Mouse (Mus musculus) spleen, adult 2 months (tissue): ENCODE measurements at regions not wholly inside any gene's neighbourhood (a gene's known extent, or its start where the extent isn't known, plus 50 kb on each side); places are given as distances from the start of the nearest gene placed in this dataset.

Experiments used
- DNase-seq, 2 experiments: peaks; one replicate each; pipeline versions ENCODE4 v3.0.0 to v3.0.0-alpha.2; 2012 to 2021; ENCODE audit warnings: low spot score in 2 of 2, low read depth in 1 of 2
- H3K27ac ChIP-seq: fragments of 200-500 bp; 2 replicates; pipeline ENCODE4 v1.5.1; 2012; ENCODE audit warnings: low read length, inconsistent platforms; ENCODE audit not compliant: insufficient read depth
- H3K27me3 ChIP-seq: fragments of 200-500 bp; 2 replicates; pipeline ENCODE4 v1.6.1; 2012; ENCODE audit warnings: mild to moderate bottlenecking, moderate library complexity, low read length, inconsistent platforms; ENCODE audit not compliant: control insufficient read depth, insufficient read depth
- H3K36me3 ChIP-seq: fragments of 200-500 bp; 2 replicates; pipeline ENCODE4 v1.6.1; 2012; ENCODE audit warnings: mild to moderate bottlenecking, low read length, inconsistent platforms; ENCODE audit not compliant: control insufficient read depth, insufficient read depth
- H3K4me1 ChIP-seq: fragments of 200-500 bp; 2 replicates; pipeline ENCODE4 v1.6.1; 2011; ENCODE audit warnings: inconsistent platforms; ENCODE audit not compliant: control insufficient read depth, insufficient read depth, insufficient read length
- H3K4me3 ChIP-seq: fragments of 200-500 bp; 2 replicates; pipeline ENCODE4 v1.5.1; 2011; ENCODE audit warnings: mild to moderate bottlenecking, inconsistent platforms; ENCODE audit not compliant: insufficient read depth, insufficient read length; ENCODE audit errors: extremely low read depth
- CTCF ChIP-seq: fragments of 200-500 bp; IDR thresholded peaks from 2 replicates; pipeline ENCODE4 v1.5.1; 2011; ENCODE audit warnings: mild to moderate bottlenecking, inconsistent platforms; ENCODE audit not compliant: insufficient read depth, insufficient read length, insufficient replicate concordance; ENCODE audit errors: extremely low read depth
- POLR2A ChIP-seq: fragments of 200-500 bp; IDR thresholded peaks from 2 replicates; pipeline ENCODE4 v1.6.1; 2011; ENCODE audit warnings: low read depth, low read length, inconsistent platforms
- WGBS: fragments of 180-500 bp; shearing (Covaris S2); methylation state at CpG from one replicate; pipeline ENCODE4 v1.1.7; 2018; 5-methylcytosine and 5-hydroxymethylcytosine counted together

DNA sequence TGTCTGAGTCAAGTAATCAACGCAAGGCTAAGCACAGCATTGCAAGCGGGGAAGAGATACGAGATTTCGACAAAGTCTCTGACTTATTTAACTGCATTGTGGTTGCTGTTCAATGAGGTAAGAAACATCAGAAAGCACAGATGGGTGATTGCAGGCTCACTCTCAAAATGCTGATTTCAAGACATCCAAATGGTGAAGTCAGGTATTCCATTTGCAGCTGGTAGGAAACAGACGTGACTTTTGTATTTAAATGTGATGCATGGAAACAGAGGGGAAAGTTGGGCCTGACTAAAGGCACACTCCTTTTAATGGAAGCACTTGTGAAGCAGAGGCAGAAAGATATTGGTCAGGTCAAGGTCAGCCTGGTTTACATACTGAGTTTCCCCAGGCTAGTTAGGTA is 82.5 kb downstream of the Pttg1 start:
- no peaks in the 10 kb centered on the region for H3K27me3 ChIP-seq
- no peak for DNase-seq
- no peak for TF ChIP-seq CTCF
- TF ChIP-seq POLR2A = no peak
- H3K36me3 ChIP-seq = no peaks in the 10 kb centered on the region
- H3K4me3 ChIP-seq = no peak overlapping the region
- H3K4me1 ChIP-seq = no peaks in the 10 kb centered on the region; the same call in 1 of the 2 replicates
- 39% methylated on average over 5 of the region's 5 CpGs for WGBS
- no peak overlapping the region for H3K27ac ChIP-seq

GRCm38 (mm10) chr11:43338377-43338993 is 87.6 kb downstream of the Pttg1 start:
- Histone ChIP-seq H3K4me1 (no peaks in the 10 kb centered on the region), H3K27me3 (no peaks in the 10 kb centered on the region), H3K27ac (no peak overlapping the region), H3K4me3 (no peak overlapping the region), H3K36me3 (no peaks in the 10 kb centered on the region)
- 97% methylated on average over 2 of the region's 2 CpGs for WGBS
- DNase-seq = no peak
- TF ChIP-seq CTCF (no peak), POLR2A (no peak)

DNA sequence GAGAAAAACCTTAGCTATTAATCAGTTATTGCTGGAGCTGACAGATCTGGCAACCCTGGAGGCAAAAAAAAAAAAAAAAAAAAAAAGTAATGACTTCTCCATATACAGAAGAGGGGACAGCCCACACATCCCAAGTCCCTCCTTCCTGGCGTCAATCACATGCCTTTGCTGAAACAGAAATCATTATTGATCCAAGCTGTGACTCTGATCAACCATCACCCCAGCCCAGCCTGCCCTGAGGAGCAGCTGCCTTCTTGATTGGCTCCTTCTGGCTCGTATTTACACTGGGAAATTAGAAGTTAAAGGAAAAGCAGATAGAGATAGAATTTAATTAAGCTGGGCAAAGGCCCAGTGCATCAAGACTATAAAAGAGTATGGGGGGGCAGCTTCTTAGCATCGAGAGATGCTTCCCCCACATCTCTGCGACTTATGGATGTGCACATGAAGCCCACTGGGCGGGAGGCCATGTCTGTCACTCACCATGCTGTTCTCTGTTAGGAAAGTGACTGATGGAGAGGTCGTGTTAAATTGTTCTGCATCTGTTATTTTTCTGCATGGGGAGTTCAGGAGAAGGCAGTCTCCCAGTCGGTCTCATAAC is 90.3 kb downstream of the Pttg1 start:
- Histone ChIP-seq H3K36me3 (no peaks in the 10 kb centered on the region), H3K27me3 (no peaks in the 10 kb centered on the region), H3K27ac (no peak overlapping the region), H3K4me3 (no peak overlapping the region), H3K4me1 (no peaks in the 10 kb centered on the region)
- TF ChIP-seq POLR2A (no peak), CTCF (no peak)
- WGBS = 76% methylated on average over 7 of the region's 7 CpGs
- no peak for DNase-seq

- DNase-seq = no peak
- TF ChIP-seq POLR2A = no peak
- H3K4me1 ChIP-seq = no peaks in the 10 kb centered on the region
- no peak overlapping the region for H3K27ac ChIP-seq
- H3K36me3 ChIP-seq = no peaks in the 10 kb centered on the region
- no peak overlapping the region for H3K4me3 ChIP-seq
- WGBS = 91% methylated on average over 4 of the region's 4 CpGs
- H3K27me3 ChIP-seq = no peaks in the 10 kb centered on the region
These were observed 92.5 kb downstream of the Pttg1 start for GRCm38 (mm10) chr11:43333547-43333946.

DNA sequence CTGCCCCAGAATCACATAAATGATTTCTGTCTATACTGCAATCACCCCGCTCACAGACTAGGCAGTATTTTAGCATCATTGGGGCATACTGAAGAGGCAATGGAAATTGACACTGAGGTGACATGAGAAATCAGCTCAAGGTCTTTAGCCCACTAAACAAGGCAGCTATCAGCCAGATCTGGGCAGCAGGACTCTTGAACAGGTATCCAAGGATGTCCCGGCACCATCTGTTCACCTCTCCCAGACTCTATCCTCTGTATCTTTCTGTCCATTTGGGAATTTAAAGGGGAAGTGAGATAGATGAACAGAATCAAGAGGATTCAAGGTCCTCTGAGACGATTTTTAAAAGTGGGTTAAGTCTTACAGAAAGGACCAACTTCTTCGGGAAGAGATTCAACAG is 112.1 kb downstream of the Pttg1 start:
- Histone ChIP-seq H3K36me3 (no peaks in the 10 kb centered on the region), H3K4me3 (no peak overlapping the region), H3K4me1 (no peaks in the 10 kb centered on the region), H3K27ac (no peak overlapping the region), H3K27me3 (no peaks in the 10 kb centered on the region)
- WGBS = 89% methylated on average over 4 of the region's 4 CpGs
- no peak for DNase-seq
- no peak for TF ChIP-seq POLR2A
- no peak for TF ChIP-seq CTCF
